Mouse (Mus musculus): ENCODE data around the gene Nrbp1.
A peak's percentile ranks its signal among the peaks of the same experiment; 100 is the strongest.
"Not testable (repeated sequence)": the region's sequence is repeated elsewhere in the genome, so short reads cannot be mapped to it uniquely, and the experiment has no call there.

Nrbp1 gene

GRCm38 (mm10) chr5:31216554-31216953 lies 24.1 kb upstream of the Nrbp1 start:
- DNase-seq: not testable (repeated sequence)

GRCm38 (mm10) chr5:31218294-31218693 lies 22.4 kb upstream of the Nrbp1 start:
- DNase-seq: no peak

- DNase-seq: no peak
Measured at GRCm38 (mm10) chr5:31219070-31219469, 21.6 kb upstream of the Nrbp1 start.

- no peak for DNase-seq
Measured at GRCm38 (mm10) chr5:31219474-31219873, 21.2 kb upstream of the Nrbp1 start.

- no peak for DNase-seq
Measured at GRCm38 (mm10) chr5:31219911-31220447, 20.7 kb upstream of the Nrbp1 start.

- DNase-seq: peak; percentile 94
Measured at GRCm38 (mm10) chr5:31220448-31221303, 20.0 kb upstream of the Nrbp1 start, which contains the start of gene Ppm1g. Gene Ppm1g, minus strand, starts transcription at chr5:31220687.

GRCm38 (mm10) chr5:31221304-31221945 lies 19.2 kb upstream of the Nrbp1 start:
- peak; percentile 31 for DNase-seq

GRCm38 (mm10) chr5:31222696-31223095 lies 18.0 kb upstream of the Nrbp1 start:
- DNase-seq: peak; percentile 28

- DNase-seq: no peak
Measured at GRCm38 (mm10) chr5:31226641-31227040, 14.0 kb upstream of the Nrbp1 start.

- DNase-seq: no peak
Measured at GRCm38 (mm10) chr5:31241522-31242034, 914 bp downstream of the Nrbp1 start.

GRCm38 (mm10) chr5:31242191-31242590 lies 1.5 kb downstream of the Nrbp1 start:
- no peak for DNase-seq

GRCm38 (mm10) chr5:31250716-31251115 lies 10.1 kb downstream of the Nrbp1 start:
- no peak for DNase-seq

- DNase-seq: peak; percentile 38
Measured at GRCm38 (mm10) chr5:31251541-31252101, 11.0 kb downstream of the Nrbp1 start, which contains the start of gene Krtcap3. Gene Krtcap3, plus strand, starts transcription at chr5:31251691.

- no peak for DNase-seq
Measured at GRCm38 (mm10) chr5:31252151-31252550, 11.5 kb downstream of the Nrbp1 start.

GRCm38 (mm10) chr5:31252795-31253545 lies 12.3 kb downstream of the Nrbp1 start:
- no peak for DNase-seq

GRCm38 (mm10) chr5:31253806-31254205 lies 13.1 kb downstream of the Nrbp1 start:
- DNase-seq: no peak

- DNase-seq: no peak
Measured at GRCm38 (mm10) chr5:31254452-31254851, 13.8 kb downstream of the Nrbp1 start.

GRCm38 (mm10) chr5:31254901-31255300 lies 14.2 kb downstream of the Nrbp1 start:
- DNase-seq: no peak

- no peak for DNase-seq
Measured at GRCm38 (mm10) chr5:31255381-31255780, 14.7 kb downstream of the Nrbp1 start.

GRCm38 (mm10) chr5:31255971-31256370 lies 15.3 kb downstream of the Nrbp1 start:
- DNase-seq: no peak

- DNase-seq: no peak
Measured at GRCm38 (mm10) chr5:31257616-31258015, 17.0 kb downstream of the Nrbp1 start.

- DNase-seq: no peak
Measured at GRCm38 (mm10) chr5:31266101-31266500, 25.4 kb downstream of the Nrbp1 start.

Data from cerebellum, adult 11-12 months (tissue).